Mouse (Mus musculus): ENCODE data around the gene Ccr7. TPM values are rescaled to one million over a fixed set of nuclear protein-coding genes. Genes with fewer than 3 reads are reported as not detected.
A peak's percentile ranks its signal among the peaks of the same experiment; 100 is the strongest.

Gene Ccr7
- polyA plus RNA-seq, 1 experiment = not detected

DNA sequence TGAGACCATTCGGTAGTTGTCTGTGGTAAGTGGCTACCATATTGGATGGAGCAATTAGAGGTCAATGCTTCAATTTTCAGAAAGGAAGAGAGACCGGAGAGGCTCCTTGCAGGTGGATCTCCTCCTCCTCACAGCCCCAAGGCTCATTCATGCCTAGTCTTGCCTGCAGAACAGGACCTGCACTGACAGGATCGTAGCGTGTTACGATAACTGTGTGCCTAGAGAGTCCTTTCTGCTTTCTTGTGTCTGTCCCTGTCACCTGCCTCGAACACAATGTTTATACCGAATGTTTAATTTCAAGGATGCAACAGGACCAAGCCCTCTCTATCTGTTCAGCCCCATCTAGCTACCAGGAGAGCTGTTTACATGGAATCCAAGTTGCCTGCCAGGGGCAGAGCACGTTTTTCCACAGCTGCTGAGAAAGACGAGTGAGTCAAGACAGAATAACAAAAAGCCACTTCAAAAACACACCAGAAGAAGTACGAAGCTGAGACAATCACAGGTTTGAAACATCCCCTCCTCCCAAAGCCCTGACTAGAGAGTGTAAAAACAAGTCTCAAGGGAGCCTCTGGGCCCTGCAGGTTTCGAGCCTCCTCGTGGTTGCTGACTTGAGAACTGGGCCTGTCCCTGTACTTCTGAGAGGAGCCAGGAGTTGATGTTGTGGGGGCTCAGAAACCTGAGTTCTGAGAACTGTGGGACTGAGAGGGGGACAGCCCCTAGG, 15.8 kb upstream of the Ccr7 start:
- no peaks in the 10 kb centered on the region for H3K36me3 ChIP-seq (replicated peaks; ENCODE audit: low read length)
- peaks cover 21% of the 10 kb centered on the region for H3K27me3 ChIP-seq (replicated peaks)
- H3K4me3 ChIP-seq (replicated peaks) = no peak overlapping the region
- TF ChIP-seq GATA1 (IDR thresholded peaks at IDR 0.05; ENCODE audit: borderline replicate concordance, low read length) (no peak), FLI1 (IDR thresholded peaks at IDR 0.05; ENCODE audit: low read length) (no peak)
- no peaks in the 10 kb centered on the region for H3K4me1 ChIP-seq
- H3K9me3 ChIP-seq = peaks cover 17% of the 10 kb centered on the region

DNA sequence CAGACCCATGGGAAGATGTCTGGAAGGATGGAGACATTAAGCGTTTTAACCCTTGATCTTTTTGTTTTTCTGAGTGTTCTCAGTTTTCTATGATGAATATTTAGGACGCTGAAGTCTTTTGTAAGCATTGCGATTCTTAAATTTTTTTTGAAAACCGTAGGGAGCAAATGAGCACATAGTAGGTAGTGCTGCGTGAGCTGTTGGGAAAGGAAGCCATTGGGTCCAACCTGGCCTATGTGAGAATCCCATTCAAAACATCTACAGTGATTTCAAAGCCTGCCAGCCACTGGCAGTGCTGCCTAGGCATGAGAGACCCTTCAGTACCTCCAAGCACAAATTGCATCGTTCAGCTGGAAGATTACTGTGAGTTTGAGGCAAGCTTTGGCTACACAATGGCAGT, 15.1 kb upstream of the Ccr7 start:
- Histone ChIP-seq H3K4me3 (replicated peaks) (no peak overlapping the region), H3K9me3 (peaks cover 17% of the 10 kb centered on the region), H3K27me3 (replicated peaks) (peaks cover 21% of the 10 kb centered on the region), H3K36me3 (replicated peaks; ENCODE audit: low read length) (no peaks in the 10 kb centered on the region), H3K4me1 (no peaks in the 10 kb centered on the region)
- TF ChIP-seq FLI1 (IDR thresholded peaks at IDR 0.05; ENCODE audit: low read length) (no peak), GATA1 (IDR thresholded peaks at IDR 0.05; ENCODE audit: borderline replicate concordance, low read length) (no peak)

DNA sequence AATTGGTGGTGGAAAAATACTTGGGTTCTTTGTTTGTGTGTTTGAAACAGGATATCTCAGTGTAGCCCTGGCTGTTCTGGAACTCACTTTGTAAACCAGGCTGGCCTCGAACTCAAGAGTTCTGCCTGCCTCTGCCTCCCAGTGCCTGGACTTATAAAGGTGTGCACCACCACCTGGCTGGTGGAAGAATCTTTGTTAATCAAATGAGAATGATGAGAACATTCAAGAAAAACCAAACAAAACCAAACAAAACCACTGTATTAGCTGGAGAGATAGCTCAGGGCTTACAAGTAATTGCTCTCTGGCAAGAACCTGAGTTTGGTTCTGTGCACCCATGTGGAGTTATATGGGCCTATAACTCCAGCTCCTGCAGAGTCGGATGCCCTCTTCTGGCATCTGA, 14.6 kb upstream of the Ccr7 start:
- no peak overlapping the region for H3K4me3 ChIP-seq (replicated peaks)
- peaks cover 17% of the 10 kb centered on the region for H3K9me3 ChIP-seq

DNA sequence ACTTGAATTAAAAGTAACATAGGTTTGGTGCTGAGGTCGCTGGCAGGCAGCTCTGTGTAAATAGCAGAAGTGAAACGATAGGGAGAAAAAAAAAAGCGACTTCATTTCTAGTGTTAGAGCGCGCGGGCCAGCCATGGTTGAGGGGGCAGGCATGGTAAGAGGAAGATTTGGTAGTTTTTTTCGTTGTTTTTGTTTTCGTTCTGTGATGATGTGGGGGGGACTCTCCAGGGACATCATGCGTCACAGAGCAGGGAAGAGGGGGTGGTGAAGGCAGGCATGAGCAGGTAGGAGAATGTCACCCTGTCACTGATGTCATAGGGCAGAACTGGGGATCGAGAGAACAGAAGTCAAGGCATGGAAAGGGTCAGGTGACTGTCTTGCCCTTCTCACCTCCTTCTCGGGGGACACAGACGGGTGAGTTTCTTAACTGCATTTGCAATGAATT, 13.2 kb upstream of the Ccr7 start:
- H3K36me3 ChIP-seq (replicated peaks; ENCODE audit: low read length) = no peaks in the 10 kb centered on the region
- H3K9me3 ChIP-seq = peaks cover 8% of the 10 kb centered on the region
- no peak for TF ChIP-seq FLI1 (IDR thresholded peaks at IDR 0.05; ENCODE audit: low read length)
- TF ChIP-seq GATA1 (IDR thresholded peaks at IDR 0.05; ENCODE audit: borderline replicate concordance, low read length) = no peak
- H3K27me3 ChIP-seq (replicated peaks) = peaks cover 23% of the 10 kb centered on the region
- peak overlapping the region; percentile 67 for H3K4me3 ChIP-seq (replicated peaks)
- H3K4me1 ChIP-seq = peaks cover 1% of the 10 kb centered on the region; the same call in 1 of the 2 replicates

More for the DNA sequence above, 14.6 kb upstream of the Ccr7 start:
- Histone ChIP-seq H3K36me3 (replicated peaks; ENCODE audit: low read length) (no peaks in the 10 kb centered on the region), H3K4me1 (no peaks in the 10 kb centered on the region), H3K27me3 (replicated peaks) (peaks cover 21% of the 10 kb centered on the region)
- TF ChIP-seq FLI1 (IDR thresholded peaks at IDR 0.05; ENCODE audit: low read length) (no peak), GATA1 (IDR thresholded peaks at IDR 0.05; ENCODE audit: borderline replicate concordance, low read length) (no peak)

DNA sequence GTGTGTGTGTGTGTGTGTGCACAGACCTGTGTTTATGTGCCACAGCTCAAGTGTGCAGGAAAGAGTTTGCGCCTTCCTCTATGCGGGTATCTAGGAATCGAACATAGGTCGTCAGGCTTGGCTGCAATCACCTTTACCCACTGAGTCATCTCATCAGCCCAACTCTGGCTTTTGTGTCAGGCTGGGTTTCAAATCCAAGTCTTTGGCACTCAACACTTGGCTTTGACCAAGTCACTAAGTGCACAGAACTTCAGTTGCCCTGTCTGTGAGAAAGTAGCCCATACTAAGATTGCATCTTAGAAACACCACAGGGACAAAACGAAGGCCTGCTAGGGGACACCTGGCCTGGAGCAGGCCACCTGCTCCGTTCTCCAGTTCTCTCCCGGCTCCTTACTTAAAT, 12.7 kb upstream of the Ccr7 start:
- TF ChIP-seq GATA1 (IDR thresholded peaks at IDR 0.05; ENCODE audit: borderline replicate concordance, low read length) (no peak), FLI1 (IDR thresholded peaks at IDR 0.05; ENCODE audit: low read length) (no peak)
- Histone ChIP-seq H3K4me1 (peaks cover 3% of the 10 kb centered on the region; the same call in 1 of the 2 replicates), H3K9me3 (peaks cover 7% of the 10 kb centered on the region; the same call in 1 of the 2 replicates), H3K36me3 (replicated peaks; ENCODE audit: low read length) (no peaks in the 10 kb centered on the region), H3K27me3 (replicated peaks) (peaks cover 28% of the 10 kb centered on the region), H3K4me3 (replicated peaks) (no peak overlapping the region)

DNA sequence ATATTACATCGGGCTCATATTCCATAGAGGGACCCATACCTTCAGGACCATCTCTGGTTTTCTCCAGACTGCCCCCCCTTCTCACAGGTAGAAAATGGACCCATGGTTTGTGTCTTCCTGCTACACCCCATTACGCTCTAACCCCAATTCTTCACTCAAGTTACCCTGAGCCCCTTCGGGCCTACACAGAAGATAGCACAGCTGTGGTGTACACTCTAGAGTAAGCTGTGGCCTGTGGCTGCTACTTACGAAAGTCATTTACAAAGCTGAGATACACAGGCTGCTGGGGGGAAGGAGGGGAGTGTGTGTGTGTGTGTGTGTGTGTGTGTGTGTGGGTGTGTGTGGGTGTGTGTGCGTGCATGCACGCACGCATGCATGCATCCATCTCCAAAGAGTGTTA, 11.4 kb upstream of the Ccr7 start:
- TF ChIP-seq GATA1 (IDR thresholded peaks at IDR 0.05; ENCODE audit: borderline replicate concordance, low read length) (no peak), FLI1 (IDR thresholded peaks at IDR 0.05; ENCODE audit: low read length) (no peak)
- peaks cover 8% of the 10 kb centered on the region for H3K9me3 ChIP-seq
- H3K4me3 ChIP-seq (replicated peaks) = no peak overlapping the region
- H3K27me3 ChIP-seq (replicated peaks) = peaks cover 36% of the 10 kb centered on the region
- H3K36me3 ChIP-seq (replicated peaks; ENCODE audit: low read length) = no peaks in the 10 kb centered on the region
- H3K4me1 ChIP-seq = peaks cover 3% of the 10 kb centered on the region; the same call in 1 of the 2 replicates

DNA sequence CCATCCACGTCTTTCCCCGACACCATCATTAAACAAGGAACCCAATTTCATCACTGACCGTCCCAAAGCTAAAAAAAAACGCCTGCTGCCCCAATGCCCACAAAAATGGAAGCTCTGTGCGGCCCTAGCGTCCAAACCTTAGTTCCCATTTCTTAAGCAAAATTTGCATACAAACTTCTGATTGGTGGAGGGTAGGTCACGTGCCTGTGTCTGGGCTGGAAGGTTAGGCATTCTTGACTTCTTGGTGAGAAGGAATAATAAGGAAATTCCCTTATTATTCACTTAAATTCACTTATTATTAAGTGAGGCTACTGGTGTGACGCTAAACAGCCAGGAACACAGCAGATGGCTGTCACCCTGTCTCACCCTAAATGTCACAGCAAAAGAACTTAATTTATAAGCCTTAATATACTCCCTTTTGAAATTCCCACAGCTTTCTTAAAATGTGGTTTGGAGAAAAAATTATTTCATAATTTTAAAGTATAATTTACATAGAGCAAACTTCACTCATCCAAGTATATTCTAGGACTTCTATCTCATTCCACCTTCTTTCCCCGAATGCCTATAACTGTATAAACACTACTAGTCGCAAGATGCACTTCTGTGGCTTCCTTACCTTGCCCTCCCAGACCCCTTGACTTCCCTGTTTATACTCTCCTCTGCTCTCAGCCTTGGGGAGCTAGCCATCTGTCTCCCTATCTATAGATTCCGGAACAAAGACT, 10.3 kb upstream of the Ccr7 start:
- H3K9me3 ChIP-seq = peaks cover 8% of the 10 kb centered on the region
- TF ChIP-seq FLI1 (IDR thresholded peaks at IDR 0.05; ENCODE audit: low read length) (no peak), GATA1 (IDR thresholded peaks at IDR 0.05; ENCODE audit: borderline replicate concordance, low read length) (no peak)
- no peak overlapping the region for H3K4me3 ChIP-seq (replicated peaks)
- peaks cover 37% of the 10 kb centered on the region for H3K27me3 ChIP-seq (replicated peaks)
- no peaks in the 10 kb centered on the region for H3K36me3 ChIP-seq (replicated peaks; ENCODE audit: low read length)
- peaks cover 3% of the 10 kb centered on the region; the same call in 1 of the 2 replicates for H3K4me1 ChIP-seq

DNA sequence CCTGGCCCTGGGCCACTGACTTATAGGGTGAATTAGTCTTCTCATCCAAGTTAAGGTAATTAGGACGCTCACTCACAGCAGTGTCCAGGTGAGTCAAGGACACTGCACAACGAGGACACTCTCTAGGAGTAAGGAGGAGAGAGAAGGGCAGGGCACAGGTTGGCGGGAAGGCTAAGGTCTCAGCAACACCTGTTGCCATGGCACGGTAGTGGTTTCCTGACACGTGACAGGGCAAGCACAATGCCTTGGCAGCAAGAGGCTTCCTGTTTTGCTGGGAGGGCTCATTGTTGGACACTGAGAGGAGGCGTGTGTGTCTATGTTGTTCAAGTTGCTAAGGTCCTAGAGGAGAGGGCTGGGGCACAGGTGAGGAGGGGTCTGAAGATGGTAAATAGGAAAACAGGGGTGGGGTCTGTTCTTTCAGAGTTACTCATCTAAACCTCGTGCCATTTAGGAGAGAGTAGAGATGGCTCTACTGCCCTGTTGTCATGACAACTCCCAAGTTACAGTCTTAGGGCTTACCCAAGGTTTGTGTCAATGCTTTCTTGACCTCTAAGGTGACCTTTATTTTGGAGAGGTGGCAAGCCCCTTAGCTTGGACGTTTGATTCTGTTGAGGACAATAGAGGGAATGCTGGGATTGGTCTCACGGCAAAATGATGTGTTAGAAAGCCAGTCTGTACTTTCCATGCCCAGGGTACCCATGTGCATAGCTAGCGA, 8.3 kb upstream of the Ccr7 start:
- peaks cover 39% of the 10 kb centered on the region for H3K27me3 ChIP-seq (replicated peaks)
- H3K36me3 ChIP-seq (replicated peaks; ENCODE audit: low read length) = no peaks in the 10 kb centered on the region
- H3K4me1 ChIP-seq = peaks cover 3% of the 10 kb centered on the region; the same call in 1 of the 2 replicates
- peaks cover 11% of the 10 kb centered on the region for H3K9me3 ChIP-seq
- no peak for TF ChIP-seq GATA1 (IDR thresholded peaks at IDR 0.05; ENCODE audit: borderline replicate concordance, low read length)
- no peak for TF ChIP-seq FLI1 (IDR thresholded peaks at IDR 0.05; ENCODE audit: low read length)
- H3K4me3 ChIP-seq (replicated peaks) = peak overlapping the region; percentile 35

DNA sequence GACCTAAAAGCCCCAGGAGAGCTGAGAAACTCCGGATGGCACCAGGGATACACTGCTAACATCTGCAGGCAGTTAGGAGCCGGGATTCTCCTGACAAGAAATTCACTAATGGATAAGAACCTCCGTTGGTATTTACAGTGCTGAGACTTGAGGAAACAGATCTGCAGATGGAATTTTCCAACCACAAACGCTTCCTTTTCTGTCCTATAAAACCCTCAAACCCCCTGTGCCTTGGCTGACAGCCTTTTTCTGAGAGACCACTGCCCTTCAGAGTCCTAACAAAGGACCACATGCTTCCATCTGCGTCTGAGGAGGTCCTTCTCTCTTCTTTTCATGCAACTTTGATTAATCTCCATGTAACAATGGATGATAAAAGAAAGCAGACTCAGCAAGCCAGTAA, 6.8 kb upstream of the Ccr7 start:
- Histone ChIP-seq H3K4me3 (replicated peaks) (no peak overlapping the region), H3K4me1 (peaks cover 3% of the 10 kb centered on the region; the same call in 1 of the 2 replicates), H3K36me3 (replicated peaks; ENCODE audit: low read length) (no peaks in the 10 kb centered on the region), H3K27me3 (replicated peaks) (peaks cover 39% of the 10 kb centered on the region), H3K9me3 (peaks cover 11% of the 10 kb centered on the region)
- no peak for TF ChIP-seq FLI1 (IDR thresholded peaks at IDR 0.05; ENCODE audit: low read length)
- no peak for TF ChIP-seq GATA1 (IDR thresholded peaks at IDR 0.05; ENCODE audit: borderline replicate concordance, low read length)

Data from megakaryocyte, embryonic 14.5 days (primary cell).